Mouse (Mus musculus) limb, embryonic 12.5 days (tissue): ENCODE measurements around the gene Auh. TPM values are rescaled to one million over a fixed set of nuclear protein-coding genes. Genes with fewer than 3 reads are reported as not detected.

Experiments used
- ATAC-seq: fragments of 200-750 bp; cut with Nextera tagmentation; 2 replicates; pipeline ENCODE4 v1.8.0; 2017; ENCODE audit warnings: low read depth, moderate TSS enrichment; ENCODE audit not compliant: insufficient number of reproducible peaks, insufficient read depth, low FRiP score, low TSS enrichment
- H3K27ac ChIP-seq: fragments of 300-500 bp; sonication (generic); 2 replicates; pipeline ENCODE4 v1.5.1; 2016; ENCODE audit warnings: mild to moderate bottlenecking, moderate library complexity
- H3K27me3 ChIP-seq: fragments of 300-500 bp; sonication (generic); 2 replicates; pipeline ENCODE4 v1.6.1; 2016; ENCODE audit warnings: mild to moderate bottlenecking, moderate library complexity
- H3K36me3 ChIP-seq: fragments of 300-500 bp; sonication (generic); 2 replicates; pipeline ENCODE4 v1.6.1; 2016; ENCODE audit warnings: mild to moderate bottlenecking, moderate library complexity
- H3K4me1 ChIP-seq: fragments of 300-500 bp; sonication (generic); replicated peaks from 2 replicates; pipeline ENCODE4 v1.6.1; 2016
- H3K4me2 ChIP-seq: fragments of 300-500 bp; sonication (generic); 2 replicates; pipeline ENCODE4 v1.6.1; 2016; ENCODE audit warnings: mild to moderate bottlenecking, moderate library complexity
- H3K4me3 ChIP-seq: fragments of 300-500 bp; sonication (generic); replicated peaks from 2 replicates; pipeline ENCODE4 v1.5.1; 2016; ENCODE audit warnings: mild to moderate bottlenecking
- H3K9ac ChIP-seq: fragments of 300-500 bp; sonication (generic); replicated peaks from 2 replicates; pipeline ENCODE4 v1.6.1; 2016; ENCODE audit warnings: mild to moderate bottlenecking, moderate library complexity
- H3K9me3 ChIP-seq: fragments of 300-500 bp; sonication (generic); 2 replicates; pipeline ENCODE4 v1.6.1; 2016; ENCODE audit warnings: mild to moderate bottlenecking, moderate library complexity
- WGBS: fragments of 180-500 bp; shearing (Covaris S2); methylation state at CpG from one replicate; pipeline ENCODE4 v1.1.7; 2016; 5-methylcytosine and 5-hydroxymethylcytosine counted together
- polyA plus RNA-seq: library from polyadenylated mRNA; unstranded; fragments of >200 nt; fragmentation: Nextera tagmentation; extraction: Ambion mirVana; gene quantifications from 2 replicates; pipeline ENCODE4 v1.2.1, GENCODE M21; 2016

The Auh gene
- 40.8 and 41.0 TPM in 2 replicates for polyA plus RNA-seq

- WGBS: under 1% methylated on average over 63 of the region's 63 CpGs
- no peaks in the 10 kb centered on the region for H3K27me3 ChIP-seq
- peak within 1 kb of the TSS; percentile 81 for H3K9ac ChIP-seq
- H3K4me3 ChIP-seq: peak within 1 kb of the TSS; percentile 82
- no peaks in the 10 kb centered on the region for H3K9me3 ChIP-seq
- H3K36me3 ChIP-seq: no peaks in the 10 kb centered on the region
- peak within 1 kb of the TSS; percentile 82 for H3K27ac ChIP-seq
- H3K4me2 ChIP-seq: peak within 1 kb of the TSS; percentile 67
- peaks cover 21% of the 10 kb centered on the region for H3K4me1 ChIP-seq
- peak; percentile 93 for ATAC-seq
Measured at GRCm38 (mm10) chr13:52929209-52930171, at the start of gene Auh. Gene Auh (minus strand): TSS chr13:52929681.

- H3K36me3 ChIP-seq: no peaks in the 10 kb centered on the region
- H3K27me3 ChIP-seq: peaks cover 13% of the 10 kb centered on the region
- H3K9me3 ChIP-seq: no peaks in the 10 kb centered on the region
- peak overlapping the region; percentile 65 for H3K4me3 ChIP-seq
- H3K4me1 ChIP-seq: peaks cover 49% of the 10 kb centered on the region
- peak overlapping the region; percentile 86 for H3K27ac ChIP-seq
- ATAC-seq: no peak
- H3K4me2 ChIP-seq: peak overlapping the region; percentile 97
- peak overlapping the region; percentile 83 for H3K9ac ChIP-seq
- WGBS: under 1% methylated on average over 64 of the region's 64 CpGs
Measured at GRCm38 (mm10) chr13:52978321-52978981, 49.0 kb upstream of the Auh start.

- H3K4me2 ChIP-seq: peak overlapping the region; percentile 97
- no peak overlapping the region; the same call in 1 of the 2 replicates for H3K9ac ChIP-seq
- H3K4me3 ChIP-seq: peak overlapping the region; percentile 65
- peaks cover 49% of the 10 kb centered on the region for H3K4me1 ChIP-seq
- no peaks in the 10 kb centered on the region for H3K36me3 ChIP-seq
- H3K9me3 ChIP-seq: no peaks in the 10 kb centered on the region
- no peak for ATAC-seq
- peaks cover 12% of the 10 kb centered on the region for H3K27me3 ChIP-seq
- no peak overlapping the region for H3K27ac ChIP-seq
- WGBS: 14% methylated on average over 4 of the region's 4 CpGs
Measured at GRCm38 (mm10) chr13:52977757-52978156, 48.3 kb upstream of the Auh start.

- WGBS: 42% methylated on average over 9 of the region's 9 CpGs
- H3K9ac ChIP-seq: no peak overlapping the region
- ATAC-seq: no peak
- no peaks in the 10 kb centered on the region for H3K36me3 ChIP-seq
- H3K9me3 ChIP-seq: no peaks in the 10 kb centered on the region
- H3K4me3 ChIP-seq: 0 out of 2 replicates have a peak overlapping the region, but pooled peaks have one; percentile 65
- H3K4me1 ChIP-seq: peaks cover 48% of the 10 kb centered on the region
- H3K27me3 ChIP-seq: peaks cover 11% of the 10 kb centered on the region
- peak overlapping the region; percentile 65 for H3K27ac ChIP-seq
- H3K4me2 ChIP-seq: peak overlapping the region; percentile 97
Measured at GRCm38 (mm10) chr13:52977221-52977609, 47.7 kb upstream of the Auh start.

GRCm38 (mm10) chr13:52976510-52977220 is 47.2 kb upstream of the Auh start:
- Histone ChIP-seq H3K9ac (no peak overlapping the region), H3K9me3 (no peaks in the 10 kb centered on the region), H3K27ac (peak overlapping the region; percentile 65), H3K4me3 (no peak overlapping the region), H3K4me1 (peaks cover 42% of the 10 kb centered on the region), H3K4me2 (peak overlapping the region; percentile 97), H3K36me3 (no peaks in the 10 kb centered on the region), H3K27me3 (peaks cover 5% of the 10 kb centered on the region)
- no peak for ATAC-seq
- WGBS: 16% methylated on average over 16 of the region's 16 CpGs

GRCm38 (mm10) chr13:52976130-52976509 is 46.6 kb upstream of the Auh start:
- Histone ChIP-seq H3K9me3 (no peaks in the 10 kb centered on the region), H3K27me3 (no peaks in the 10 kb centered on the region), H3K4me3 (no peak overlapping the region), H3K9ac (no peak overlapping the region), H3K4me1 (peaks cover 41% of the 10 kb centered on the region), H3K36me3 (no peaks in the 10 kb centered on the region), H3K27ac (peak overlapping the region; percentile 65), H3K4me2 (peak overlapping the region; percentile 97)
- WGBS: 10% methylated on average over 8 of the region's 8 CpGs
- no peak for ATAC-seq

- Histone ChIP-seq H3K9ac (no peak overlapping the region), H3K4me2 (no peak overlapping the region), H3K36me3 (no peaks in the 10 kb centered on the region), H3K27me3 (no peaks in the 10 kb centered on the region), H3K4me3 (no peak overlapping the region), H3K9me3 (no peaks in the 10 kb centered on the region), H3K27ac (no peak overlapping the region), H3K4me1 (peaks cover 45% of the 10 kb centered on the region)
- no peak for ATAC-seq
- WGBS: 60% methylated on average over 3 of the region's 3 CpGs
Measured at GRCm38 (mm10) chr13:52974676-52975075, 45.2 kb upstream of the Auh start.

GRCm38 (mm10) chr13:52973427-52973826 is 43.9 kb upstream of the Auh start:
- H3K4me2 ChIP-seq: no peak overlapping the region
- H3K36me3 ChIP-seq: peaks cover 5% of the 10 kb centered on the region
- H3K27me3 ChIP-seq: no peaks in the 10 kb centered on the region
- H3K4me3 ChIP-seq: no peak overlapping the region
- no peak overlapping the region for H3K27ac ChIP-seq
- 95% methylated on average over 10 of the region's 10 CpGs for WGBS
- ATAC-seq: no peak
- H3K4me1 ChIP-seq: peaks cover 45% of the 10 kb centered on the region
- no peaks in the 10 kb centered on the region for H3K9me3 ChIP-seq
- H3K9ac ChIP-seq: no peak overlapping the region

GRCm38 (mm10) chr13:52972626-52973025 is 43.1 kb upstream of the Auh start:
- H3K27me3 ChIP-seq: no peaks in the 10 kb centered on the region
- ATAC-seq: no peak

GRCm38 (mm10) chr13:52970876-52971275 is 41.4 kb upstream of the Auh start:
- Histone ChIP-seq H3K4me3 (no peak overlapping the region), H3K27me3 (no peaks in the 10 kb centered on the region), H3K4me2 (no peak overlapping the region), H3K36me3 (peaks cover 29% of the 10 kb centered on the region), H3K9ac (no peak overlapping the region), H3K9me3 (no peaks in the 10 kb centered on the region), H3K27ac (no peak overlapping the region), H3K4me1 (peaks cover 23% of the 10 kb centered on the region)
- ATAC-seq: no peak
- 88% methylated on average over 6 of the region's 6 CpGs for WGBS

More at GRCm38 (mm10) chr13:52972626-52973025, 43.1 kb upstream of the Auh start:
- peaks cover 13% of the 10 kb centered on the region for H3K36me3 ChIP-seq
- no peak overlapping the region for H3K4me3 ChIP-seq
- H3K9me3 ChIP-seq: no peaks in the 10 kb centered on the region
- no peak overlapping the region for H3K4me2 ChIP-seq
- H3K27ac ChIP-seq: no peak overlapping the region
- H3K9ac ChIP-seq: no peak overlapping the region
- WGBS: 96% methylated on average over 3 of the region's 3 CpGs
- peaks cover 41% of the 10 kb centered on the region for H3K4me1 ChIP-seq

GRCm38 (mm10) chr13:52962922-52963321 is 33.4 kb upstream of the Auh start:
- H3K9ac ChIP-seq: no peak overlapping the region
- 88% methylated on average over 4 of the region's 4 CpGs for WGBS
- no peak for ATAC-seq
- H3K4me2 ChIP-seq: no peak overlapping the region
- H3K9me3 ChIP-seq: no peaks in the 10 kb centered on the region
- no peak overlapping the region for H3K4me3 ChIP-seq
- no peaks in the 10 kb centered on the region for H3K27me3 ChIP-seq
- H3K27ac ChIP-seq: no peak overlapping the region
- H3K4me1 ChIP-seq: no peaks in the 10 kb centered on the region
- peaks cover 38% of the 10 kb centered on the region for H3K36me3 ChIP-seq
